Mouse (Mus musculus) MEL (cell line): Measurements from ENCODE around the gene Xab2. TPM values are rescaled to one million over a fixed set of nuclear protein-coding genes. Genes with fewer than 3 reads are reported as not detected.

Experiments used
- DNase-seq: peaks from one replicate; pipeline ENCODE4 v3.0.0; 2011; ENCODE audit warnings: low read depth, low spot score
- H3K27ac ChIP-seq: 2 replicates; pipeline ENCODE4 v1.5.1; 2012; ENCODE audit warnings: low read depth, mild to moderate bottlenecking, control low read depth, low read length, moderate library complexity; ENCODE audit not compliant: control insufficient read depth
- H3K27me3 ChIP-seq, 2 experiments: fragments of 150-350 bp in 1 of 2; sonication (generic) in 1 of 2; 2 replicates each; pipeline ENCODE4 v1.6.1; 2012; ENCODE audit warnings: low read length in 2 of 2, mild to moderate bottlenecking in 2 of 2, improper control_type of control experiment in 1 of 2, moderate library complexity in 1 of 2; ENCODE audit not compliant: insufficient read depth in 2 of 2, control insufficient read depth in 1 of 2
- H3K36me3 ChIP-seq, 2 experiments: 2 replicates each; pipeline ENCODE4 v1.6.1; 2012 to 2014; ENCODE audit warnings: low read length in 2 of 2, improper control_type of control experiment in 1 of 2, inconsistent platforms in 1 of 2, mild to moderate bottlenecking in 1 of 2; ENCODE audit not compliant: insufficient read depth in 2 of 2, control insufficient read depth in 1 of 2
- H3K4me1 ChIP-seq, 2 experiments: fragments of 150-350 bp in 1 of 2; sonication (generic) in 1 of 2; 2 replicates each; pipeline ENCODE4 v1.6.1; 2012; ENCODE audit warnings: low read length in 2 of 2, improper control_type of control experiment in 1 of 2, mild to moderate bottlenecking in 1 of 2; ENCODE audit not compliant: insufficient read depth in 2 of 2, control insufficient read depth in 1 of 2
- H3K4me3 ChIP-seq, 2 experiments: fragments of 150-350 bp in 1 of 2; sonication (generic) in 1 of 2; 2 replicates each; pipeline ENCODE4 v1.5.1; 2012; ENCODE audit warnings: low read depth in 2 of 2, low read length in 2 of 2, mild to moderate bottlenecking in 2 of 2, moderate library complexity in 2 of 2, control low read depth in 1 of 2, improper control_type of control experiment in 1 of 2; ENCODE audit not compliant: control insufficient read depth in 1 of 2, insufficient read depth in 1 of 2
- H3K79me2 ChIP-seq: 2 replicates; pipeline ENCODE4 v1.6.1; 2012; ENCODE audit warnings: mild to moderate bottlenecking, low read length, moderate library complexity; ENCODE audit not compliant: control insufficient read depth, poor library complexity, insufficient read depth
- H3K9ac ChIP-seq: 2 replicates; pipeline ENCODE4 v1.6.1; 2012; ENCODE audit warnings: low read depth, mild to moderate bottlenecking, control low read depth, low read length, moderate library complexity; ENCODE audit not compliant: control insufficient read depth, poor library complexity, severe bottlenecking
- H3K9me3 ChIP-seq: fragments of 150-350 bp; sonication (generic); replicated peaks from 2 replicates; pipeline ENCODE4 v1.6.1; 2012; ENCODE audit warnings: mild to moderate bottlenecking, low read length, improper control_type of control experiment, moderate library complexity; ENCODE audit not compliant: insufficient read depth
- CHD2 ChIP-seq: IDR thresholded peaks from 2 replicates; pipeline ENCODE4 v1.6.1; 2011; ENCODE audit warnings: low read length, improper control_type of control experiment
- E2F4 ChIP-seq: IDR thresholded peaks from 2 replicates; pipeline ENCODE4 v1.6.1; 2011; ENCODE audit warnings: low read depth, low read length, improper control_type of control experiment, borderline replicate concordance
- ELF1 ChIP-seq: IDR thresholded peaks from 2 replicates; pipeline ENCODE4 v1.6.1; 2014; ENCODE audit warnings: low read depth, mild to moderate bottlenecking, inconsistent platforms, low read length, improper control_type of control experiment, moderate library complexity
- EP300 ChIP-seq, 2 experiments: IDR thresholded peaks; 2 replicates each; pipeline ENCODE4 v1.6.1; 2011; ENCODE audit warnings: improper control_type of control experiment in 2 of 2, low read length in 2 of 2, low read depth in 1 of 2, mild to moderate bottlenecking in 1 of 2
- ETS1 ChIP-seq: IDR thresholded peaks from 2 replicates; pipeline ENCODE4 v1.6.1; 2012; ENCODE audit warnings: low read depth, mild to moderate bottlenecking, inconsistent platforms, low read length, improper control_type of control experiment, moderate library complexity
- GABPA ChIP-seq: IDR thresholded peaks from 2 replicates; pipeline ENCODE4 v1.6.1; 2012; ENCODE audit warnings: low read depth, mild to moderate bottlenecking, inconsistent platforms, low read length, improper control_type of control experiment, moderate library complexity
- GATA1 ChIP-seq: IDR thresholded peaks from 2 replicates; pipeline ENCODE4 v1.6.1; 2011; ENCODE audit warnings: low read depth, low read length, improper control_type of control experiment
- KAT2A ChIP-seq: conservative IDR thresholded peaks from 2 replicates; pipeline ENCODE4 v1.6.1; 2012; ENCODE audit warnings: low read depth, low read length, improper control_type of control experiment, inconsistent platforms
- MAFK ChIP-seq: IDR thresholded peaks from 2 replicates; pipeline ENCODE4 v1.6.1; 2011; ENCODE audit warnings: low read depth, mild to moderate bottlenecking, low read length, improper control_type of control experiment, borderline replicate concordance
- POLR2A ChIP-seq, 2 experiments: IDR thresholded peaks; 2 replicates each; pipeline ENCODE4 v1.6.1; 2011 to 2012; ENCODE audit warnings: low read length in 2 of 2, mild to moderate bottlenecking in 2 of 2, control low read depth in 1 of 2, improper control_type of control experiment in 1 of 2, low read depth in 1 of 2, moderate library complexity in 1 of 2; ENCODE audit not compliant: control insufficient read depth in 1 of 2, insufficient read depth in 1 of 2, poor library complexity in 1 of 2
- POLR2AphosphoS2 ChIP-seq: IDR thresholded peaks from 2 replicates; pipeline ENCODE4 v1.6.1; 2011; ENCODE audit warnings: low read length, improper control_type of control experiment
- POLR2AphosphoS5 ChIP-seq: IDR thresholded peaks from 2 replicates; pipeline ENCODE4 v1.6.1; 2012; ENCODE audit warnings: low read depth, borderline replicate concordance, mild to moderate bottlenecking, inconsistent platforms, low read length, moderate library complexity, mixed read lengths
- RAD21 ChIP-seq: IDR thresholded peaks from 2 replicates; pipeline ENCODE4 v1.6.1; 2011; ENCODE audit warnings: mild to moderate bottlenecking, low read depth, low read length, improper control_type of control experiment
- RCOR1 ChIP-seq: IDR thresholded peaks from 2 replicates; pipeline ENCODE4 v1.6.1; 2012; ENCODE audit warnings: low read depth, mild to moderate bottlenecking, inconsistent platforms, low read length, improper control_type of control experiment
- SMC3 ChIP-seq: IDR thresholded peaks from 2 replicates; pipeline ENCODE4 v1.6.1; 2011; ENCODE audit warnings: low read depth, low read length, improper control_type of control experiment
- TAL1 ChIP-seq: IDR thresholded peaks from 2 replicates; pipeline ENCODE4 v1.6.1; 2012; ENCODE audit warnings: mild to moderate bottlenecking, inconsistent platforms, low read length, moderate library complexity, mixed read lengths
- TCF12 ChIP-seq: IDR thresholded peaks from 2 replicates; pipeline ENCODE4 v1.6.1; 2014; ENCODE audit warnings: low read depth, mild to moderate bottlenecking, inconsistent platforms, low read length, improper control_type of control experiment, moderate library complexity
- USF1 ChIP-seq: IDR thresholded peaks from 2 replicates; pipeline ENCODE4 v1.6.1; 2014; ENCODE audit warnings: low read depth, mild to moderate bottlenecking, inconsistent platforms, low read length, improper control_type of control experiment, moderate library complexity
- USF2 ChIP-seq, 2 experiments: IDR thresholded peaks; 2 replicates each; pipeline ENCODE4 v1.6.1; 2011 to 2012; ENCODE audit warnings: improper control_type of control experiment in 2 of 2, low read length in 2 of 2, borderline replicate concordance in 1 of 2, inconsistent platforms in 1 of 2, low read depth in 1 of 2, mild to moderate bottlenecking in 1 of 2; ENCODE audit not compliant: insufficient read depth in 1 of 2
- ZC3H11A ChIP-seq: IDR thresholded peaks from 2 replicates; pipeline ENCODE4 v1.6.1; 2012; ENCODE audit warnings: low read depth, mild to moderate bottlenecking, inconsistent platforms, low read length, improper control_type of control experiment
- ZKSCAN1 ChIP-seq: IDR thresholded peaks from 2 replicates; pipeline ENCODE4 v1.6.1; 2012; ENCODE audit warnings: low read depth, mild to moderate bottlenecking, inconsistent platforms, low read length, improper control_type of control experiment, moderate library complexity
- ZMIZ1 ChIP-seq: IDR thresholded peaks from 2 replicates; pipeline ENCODE4 v1.6.1; 2012; ENCODE audit warnings: low read depth, mild to moderate bottlenecking, inconsistent platforms, low read length, improper control_type of control experiment, moderate library complexity
- ZNF384 ChIP-seq: IDR thresholded peaks from 2 replicates; pipeline ENCODE4 v1.6.1; 2012; ENCODE audit warnings: low read depth, mild to moderate bottlenecking, inconsistent platforms, low read length, improper control_type of control experiment
- polyA plus RNA-seq, 2 experiments: library from polyadenylated mRNA; stranded (reverse) in 1 of 2; unstranded in 1 of 2; fragments of >175 nt in 1 of 2; fragments of >200 nt in 1 of 2; gene quantifications; 2 replicates each; pipeline versions ENCODE4 v1.2.1 to v1.2.4; 2012; ENCODE audit warnings: low replicate concordance in 2 of 2, low read depth in 1 of 2; ENCODE audit not compliant: insufficient read length in 2 of 2, insufficient read depth in 1 of 2, missing spikeins in 1 of 2
- total RNA-seq: library from RNA; depleted of rRNA; stranded (reverse); fragments of 300-350 nt; gene quantifications from 2 replicates; pipeline ENCODE4 v1.2.3, GENCODE M21; 2012

Xab2 gene
- total and polyA plus RNA-seq, 3 experiments: 54.8 to 90.4 (median 68.1) TPM

GRCm38 (mm10) chr8:3599219-3599618 lies 21.9 kb downstream of the Xab2 start:
- Histone ChIP-seq H3K27ac (no peak overlapping the region), H3K27me3 (no peaks in the 10 kb centered on the region), H3K9ac (no peak overlapping the region), H3K4me3 (no peak overlapping the region), H3K9me3 (no peaks in the 10 kb centered on the region), H3K4me1 (no peaks in the 10 kb centered on the region), H3K36me3 (no peaks in the 10 kb centered on the region), H3K79me2 (no peaks in the 10 kb centered on the region)
- TF ChIP-seq EP300 (IDR thresholded peaks at IDR 0.05; ENCODE audit: low read depth in 1 of 2, low read length in 2 of 2) (no peak), RCOR1 (no peak), MAFK (no peak), POLR2AphosphoS2 (no peak), ETS1 (no peak), USF2 (IDR thresholded peaks at IDR 0.05; ENCODE audit: borderline replicate concordance in 1 of 2, insufficient read depth in 1 of 2, low read depth in 1 of 2, low read length in 2 of 2) (no peak), KAT2A (no peak)
- no peak for DNase-seq

- DNase-seq: no peak
- Histone ChIP-seq H3K4me1 (peaks cover 0 to 7% of the 10 kb centered on the region in 2 experiments; a peak in 2 of 4 replicates), H3K27me3 (no peaks in the 10 kb centered on the region), H3K79me2 (no peaks in the 10 kb centered on the region), H3K27ac (no peak overlapping the region), H3K9me3 (no peaks in the 10 kb centered on the region), H3K36me3 (no peaks in the 10 kb centered on the region), H3K4me3 (no peak overlapping the region), H3K9ac (no peak overlapping the region)
- TF ChIP-seq SMC3 (no peak), GATA1 (no peak), USF1 (no peak), EP300 (IDR thresholded peaks at IDR 0.05; ENCODE audit: low read depth in 1 of 2, low read length in 2 of 2) (no peak), POLR2A (IDR thresholded peaks at IDR 0.05; ENCODE audit: control insufficient read depth in 1 of 2, insufficient read depth in 1 of 2, low read depth in 1 of 2, low read length in 2 of 2, poor library complexity in 1 of 2) (no peak), POLR2AphosphoS2 (no peak), E2F4 (no peak), ZNF384 (no peak), POLR2AphosphoS5 (no peak), GABPA (no peak), TCF12 (no peak), ZMIZ1 (no peak), ELF1 (no peak), MAFK (no peak), ZKSCAN1 (no peak), ZC3H11A (no peak), RAD21 (no peak), CHD2 (no peak), TAL1 (no peak)
Observed at GRCm38 (mm10) chr8:3598054-3598453, 23.1 kb downstream of the Xab2 start.
